Mouse (Mus musculus): ENCODE data around the gene C1rl.
"Not testable (repeated sequence)": the region's sequence is repeated elsewhere in the genome, so short reads cannot be mapped to it uniquely, and the experiment has no call there.

- TF ChIP-seq CTCF (IDR thresholded peaks at IDR 0.05; ENCODE audit: control insufficient read depth, insufficient read depth, low read length); POLR2A (IDR thresholded peaks at IDR 0.05; ENCODE audit: borderline replicate concordance, control insufficient read depth, low read depth, low read length): not testable (repeated sequence)
These were observed 17.4 kb upstream of the C1rl start for GRCm38 (mm10) chr6:124475335-124476075.

All from bone marrow, adult 2 months (tissue).